Mouse (Mus musculus): Measurements from ENCODE around the gene B3galt5. TPM values are rescaled to one million over a fixed set of nuclear protein-coding genes. Genes with fewer than 3 reads are reported as not detected.

The B3galt5 gene
- 2.2 TPM for polyA plus RNA-seq (2014; fragmentation: Illumina TruSeq; extraction: RNeasy Lipid Tissue Mini Kit (QIAGEN cat#74804); ENCODE audit: low replicate concordance)

DNA sequence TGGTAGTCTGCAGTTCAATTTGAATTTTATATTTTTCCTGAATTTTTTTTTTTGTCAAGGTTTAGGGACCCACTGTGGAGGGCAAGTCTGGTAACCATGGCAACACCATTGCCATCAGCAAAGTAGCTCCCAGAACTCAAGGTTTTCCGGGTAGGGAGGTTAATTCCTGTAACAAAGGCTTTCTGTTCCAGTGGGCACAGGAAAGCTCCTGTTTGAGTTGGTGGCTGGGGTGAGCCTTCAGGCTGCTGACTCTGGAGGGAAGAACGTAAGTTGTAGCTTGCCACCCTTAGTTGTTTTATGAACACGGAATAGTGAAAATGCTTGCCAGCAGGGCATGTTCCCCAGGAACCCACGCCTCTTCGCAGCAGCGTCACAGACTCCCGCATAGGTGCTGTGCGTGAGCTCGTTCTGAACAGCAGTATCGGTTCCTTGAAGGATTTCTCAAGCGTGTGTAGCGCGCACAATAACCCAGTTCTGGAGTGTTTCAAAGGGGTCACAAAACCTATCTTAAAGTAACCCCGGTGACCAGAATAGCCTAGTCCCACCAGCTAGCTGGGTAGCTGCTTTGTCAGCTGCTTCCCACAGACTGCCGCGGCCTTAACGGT is at the start of gene B3galt5:
B3galt5 (plus strand) TSS at position 436 of the 605 bp plus-strand sequence.

DNA sequence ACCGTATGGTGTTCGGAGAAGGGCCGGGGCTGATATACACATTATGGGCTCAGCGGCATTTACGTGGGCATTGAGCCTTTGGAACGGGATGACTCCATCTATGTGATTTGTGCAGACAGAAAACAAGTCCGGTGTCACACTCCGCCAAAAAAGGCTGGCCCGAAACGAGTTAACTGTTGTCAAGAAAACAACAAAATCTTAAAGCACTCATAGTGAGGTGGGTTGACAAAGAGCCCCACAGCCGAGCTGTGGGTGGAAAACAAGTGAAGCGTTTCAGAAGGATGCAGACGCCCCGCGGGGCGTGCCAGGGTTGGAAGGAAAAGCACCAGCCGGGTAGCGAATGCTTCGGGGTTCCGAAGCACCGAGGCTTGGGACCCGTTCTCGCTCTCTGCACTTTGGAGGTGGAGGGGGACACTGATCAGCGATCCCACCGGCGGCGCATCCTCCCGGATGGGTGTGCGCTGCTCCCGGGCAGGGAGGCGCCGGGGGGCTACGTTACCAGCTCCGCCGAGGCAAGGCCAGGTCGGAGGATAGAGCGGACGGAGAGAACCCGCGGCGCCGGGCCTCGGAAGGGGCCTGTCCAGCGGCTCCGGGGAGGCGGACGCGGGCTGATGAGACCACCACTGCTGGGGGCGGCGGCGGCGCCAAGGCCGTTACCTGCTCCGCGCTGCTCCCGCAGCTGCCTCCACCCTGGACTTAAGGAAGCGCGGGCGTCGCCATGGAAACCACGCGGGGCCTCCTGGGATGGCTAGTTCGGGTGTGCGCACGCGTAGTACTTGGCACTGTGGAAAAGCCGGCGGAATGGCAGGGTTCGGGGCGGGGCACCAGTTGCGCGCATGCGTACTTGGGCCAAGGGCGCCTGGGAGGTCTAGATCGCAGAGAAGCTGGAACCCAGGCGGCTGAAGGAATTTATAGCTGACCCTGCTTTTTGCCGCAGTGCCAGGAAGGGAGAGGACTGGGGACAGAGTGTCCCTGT is 43.8 kb upstream of the B3galt5 start, which contains the start of gene Lca5l:
Lca5l (minus strand) TSS at position 741 of the 976 bp plus-strand sequence.

DNA sequence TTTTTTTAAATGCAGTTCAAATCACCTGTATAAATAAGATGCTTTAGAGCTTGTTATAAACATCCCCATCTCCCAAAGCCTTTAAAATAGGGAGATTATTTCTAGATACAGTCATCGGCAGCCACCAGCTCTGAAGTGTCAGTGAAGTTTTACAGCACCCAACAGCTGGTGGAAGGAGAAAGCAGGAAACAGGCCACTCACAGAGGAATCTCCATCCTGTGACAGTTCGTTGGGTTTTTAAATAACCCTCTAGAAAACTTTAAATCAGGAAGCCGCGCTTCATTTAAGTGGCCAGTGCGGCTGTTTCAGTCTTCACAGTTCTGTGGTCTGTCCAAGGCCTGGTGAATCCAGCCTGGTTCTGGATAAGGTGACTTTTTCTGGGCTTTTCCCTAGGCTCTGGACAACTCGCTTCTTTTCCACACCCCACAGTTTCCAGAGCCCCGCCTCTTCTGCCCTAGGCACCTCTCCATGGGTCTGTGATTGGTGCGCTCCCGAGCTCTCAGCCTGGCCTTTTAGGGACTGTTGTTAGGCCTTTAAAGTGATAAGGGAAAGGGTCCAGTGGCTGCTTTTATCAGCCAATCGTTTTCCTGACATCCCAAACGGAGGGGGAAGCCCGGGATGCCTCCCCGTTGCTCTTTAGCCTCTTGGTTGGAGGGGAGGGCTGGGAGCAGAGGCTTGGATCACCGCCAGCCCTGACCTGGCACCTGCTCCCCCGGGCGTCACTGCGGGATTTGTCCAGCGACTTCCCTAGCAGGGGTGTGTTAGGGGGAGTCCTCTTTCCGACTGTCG is 35.5 kb upstream of the B3galt5 start, which contains the start of gene Sh3bgr:
Sh3bgr (plus strand) TSS at position 538 of the 789 bp plus-strand sequence.

Other genes starting within 250 kb of the B3galt5 start
- gene Psmg1, start 244.8 kb upstream of the B3galt5 start, polyA plus RNA-seq (2014; fragmentation: Illumina TruSeq; extraction: RNeasy Lipid Tissue Mini Kit (QIAGEN cat#74804); ENCODE audit: low replicate concordance) = 20.2 TPM
- 52.5 TPM for gene Brwd1, start 153.3 kb upstream of the B3galt5 start, polyA plus RNA-seq (2014; fragmentation: Illumina TruSeq; extraction: RNeasy Lipid Tissue Mini Kit (QIAGEN cat#74804); ENCODE audit: low replicate concordance)
- gene Hmgn1, start 108.1 kb upstream of the B3galt5 start, polyA plus RNA-seq (2014; fragmentation: Illumina TruSeq; extraction: RNeasy Lipid Tissue Mini Kit (QIAGEN cat#74804); ENCODE audit: low replicate concordance) = 74.9 TPM
- 2.6 TPM for gene Wrb, start 90.4 kb upstream of the B3galt5 start, polyA plus RNA-seq (2014; fragmentation: Illumina TruSeq; extraction: RNeasy Lipid Tissue Mini Kit (QIAGEN cat#74804); ENCODE audit: low replicate concordance)
- gene Lca5l, start 43.5 kb upstream of the B3galt5 start, polyA plus RNA-seq (2014; fragmentation: Illumina TruSeq; extraction: RNeasy Lipid Tissue Mini Kit (QIAGEN cat#74804); ENCODE audit: low replicate concordance) = not detected
- 23.9 TPM for gene Sh3bgr, start 35.4 kb upstream of the B3galt5 start, polyA plus RNA-seq (2014; fragmentation: Illumina TruSeq; extraction: RNeasy Lipid Tissue Mini Kit (QIAGEN cat#74804); ENCODE audit: low replicate concordance)
- not detected for gene Itgb2l, start 207.8 kb downstream of the B3galt5 start, polyA plus RNA-seq (2014; fragmentation: Illumina TruSeq; extraction: RNeasy Lipid Tissue Mini Kit (QIAGEN cat#74804); ENCODE audit: low replicate concordance)
- gene Pcp4, start 231.8 kb downstream of the B3galt5 start, polyA plus RNA-seq (2014; fragmentation: Illumina TruSeq; extraction: RNeasy Lipid Tissue Mini Kit (QIAGEN cat#74804); ENCODE audit: low replicate concordance) = 64.2 TPM